18 mouse cellular contexts compared by ENCODE assay signal in the genomic region with DNA sequence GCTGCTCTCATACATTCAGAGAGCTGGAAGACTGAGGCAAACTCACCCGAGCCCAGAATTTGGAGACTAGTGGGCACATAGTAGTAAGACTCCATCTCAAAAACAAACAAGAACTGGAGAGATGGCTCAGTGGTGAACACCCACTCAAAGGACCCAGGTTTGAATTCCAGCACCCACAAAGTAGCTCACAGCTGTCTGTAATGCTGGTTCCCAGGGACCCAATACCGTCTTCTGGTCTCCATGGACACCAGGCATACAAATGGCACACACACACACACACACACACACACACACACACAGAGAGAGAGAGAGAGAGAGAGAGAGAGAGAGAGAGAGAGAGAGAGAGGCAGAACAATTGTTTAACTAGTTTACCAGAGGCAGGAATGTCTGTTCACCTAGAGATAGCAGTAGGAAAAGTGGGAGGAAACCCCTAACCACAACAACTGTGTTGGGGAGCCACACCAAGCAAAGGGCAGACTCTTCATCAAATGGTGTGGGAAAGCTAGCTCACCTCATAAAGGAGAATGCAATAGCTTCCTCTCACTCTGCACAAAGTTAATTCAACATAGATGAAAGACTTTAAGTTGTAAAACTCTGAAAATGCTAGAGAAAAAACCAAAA.
A peak's percentile ranks its signal among the peaks of the same experiment; 100 is the strongest.
DNase-seq lines count a peak whose midpoint lies in the region; ATAC-seq lines count a peak whose summit lies in the region.
"Had no signal": no experiment of that assay in that cellular context is flagged by ENCODE, and none has a peak within 500 bp of the region (broad histone marks: within the 10 kb centered on the region; RNA-seq: fewer than 3 reads in every experiment).

No protein-coding gene starts in this region.

- peak; percentile 17 to 29; a peak in 1 of 4 replicates for ATAC-seq in hematopoietic stem cell, adult 5-6 weeks (replicated peaks in 1 of 2; ENCODE audit: insufficient read depth in 1 of 2, low FRiP score in 2 of 2, low TSS enrichment in 1 of 2, low read depth in 1 of 2, poor library complexity in 2 of 2, severe bottlenecking in 2 of 2)
- ATAC-seq: forebrain, embryonic 14.5 days; forebrain, postnatal 0 days; hindbrain, embryonic 16.5 days; Patski had no signal

- intact Hi-C loops in gastrocnemius, postnatal 36 days (cut with DNase I) = no loop called here

- peak; percentile 22 for DNase-seq in thymus, postnatal 25 days
- no peak for DNase-seq in thymus, postnatal 4 days
- peak; percentile 15 for DNase-seq in CD4-positive helper T cell, adult 2 months (ENCODE audit: low read depth, low spot score)
- no peak for DNase-seq in kidney, postnatal 25 days
- no peak for DNase-seq in gastrocnemius, postnatal 36 days
- DNase-seq: adrenal gland, postnatal 10 days; adrenal gland, postnatal 36 days; cerebellum, adult 18-20 months; cerebellum, adult 9-10 months; cerebellum, postnatal 14 days; forebrain, postnatal 0 days; gastrocnemius, adult 2 months; gastrocnemius, postnatal 14 days; heart, adult 2 months had no signal

Comparison
In these comparisons a context has a peak if more than half of its experiments do, and no peak if none do; other contexts are left out.
1. DNase-seq: peak in thymus, postnatal 25 days (single experiment) and CD4-positive helper T cell, adult 2 months (single experiment); none in thymus, postnatal 4 days (single experiment), kidney, postnatal 25 days (0 of 2) and gastrocnemius, postnatal 36 days (0 of 2).